In genomic region chr2:145862206-145862817, GRCm38 (mm10) we compare ENCODE assay signal across 8 mouse cellular contexts. TPM values are rescaled to one million over a fixed set of nuclear protein-coding genes. Genes with fewer than 3 reads are reported as not detected.
A peak's percentile ranks its signal among the peaks of the same experiment; 100 is the strongest.
DNase-seq lines count a peak whose midpoint lies in the region; ATAC-seq and TF ChIP-seq lines count a peak whose summit lies in the region.

No protein-coding gene starts in this region.

- ATAC-seq in heart, embryonic 16.5 days (replicated peaks; ENCODE audit: extremely low read depth, insufficient read depth, low FRiP score), result no peak
- no peak for ATAC-seq in midbrain, embryonic 16.5 days

- H3K9ac ChIP-seq in heart, embryonic 16.5 days (ENCODE audit: low read length), result peak overlapping the region; percentile 75
- H3K9ac ChIP-seq in midbrain, embryonic 16.5 days (ENCODE audit: low read depth, low read length), result peak overlapping the region; percentile 39

- no peaks in the 10 kb centered on the region; the same call in 1 of the 2 replicates for H3K9me3 ChIP-seq in heart, embryonic 16.5 days (replicated peaks; ENCODE audit: control insufficient read depth, low read length)
- no peaks in the 10 kb centered on the region for H3K9me3 ChIP-seq in midbrain, embryonic 16.5 days (replicated peaks; ENCODE audit: control insufficient read depth, low read length, poor library complexity, severe bottlenecking)

- no peak for TF ChIP-seq POLR2A in thymus, adult 2 months (IDR thresholded peaks at IDR 0.05; ENCODE audit: control insufficient read depth, extremely low read depth, insufficient read depth, low read length, poor library complexity)

- no peaks in the 10 kb centered on the region for H3K27me3 ChIP-seq in heart, embryonic 16.5 days (ENCODE audit: control insufficient read depth, insufficient read depth, low read length)
- no peaks in the 10 kb centered on the region for H3K27me3 ChIP-seq in midbrain, embryonic 16.5 days (ENCODE audit: control insufficient read depth, insufficient read depth, low read depth, low read length)
- no peaks in the 10 kb centered on the region for H3K27me3 ChIP-seq in thymus, adult 2 months (ENCODE audit: control insufficient read depth, insufficient read depth, low read length)

- no peak for TF ChIP-seq CTCF in thymus, adult 2 months (IDR thresholded peaks at IDR 0.05; ENCODE audit: borderline replicate concordance, control insufficient read depth, extremely low read depth, insufficient read depth, low read length, poor library complexity)

- H3K27ac ChIP-seq in brown adipose tissue, adult 24 weeks (replicated peaks; ENCODE audit: low read depth, low read length), result peak overlapping the region; percentile 88
- peak overlapping the region; percentile 95 for H3K27ac ChIP-seq in heart, embryonic 16.5 days (ENCODE audit: low read length)
- peak overlapping the region; percentile 65; the same call in 1 of the 2 replicates for H3K27ac ChIP-seq in midbrain, embryonic 16.5 days (ENCODE audit: low read length)
- no peak overlapping the region; the same call in 1 of the 2 replicates for H3K27ac ChIP-seq in thymus, adult 2 months (ENCODE audit: control insufficient read depth, insufficient read depth, low read length)

- H3K4me2 ChIP-seq in heart, embryonic 16.5 days (ENCODE audit: low read depth, low read length), result peak overlapping the region; percentile 65
- peak overlapping the region; percentile 63 for H3K4me2 ChIP-seq in midbrain, embryonic 16.5 days (ENCODE audit: low read length)

- peaks cover 26% of the 10 kb centered on the region for H3K4me1 ChIP-seq in brown adipose tissue, adult 24 weeks (ENCODE audit: control insufficient read depth, insufficient read depth, insufficient read length, low read length)
- peaks cover 26% of the 10 kb centered on the region for H3K4me1 ChIP-seq in heart, embryonic 16.5 days (ENCODE audit: control insufficient read depth, insufficient read depth, low read length)
- H3K4me1 ChIP-seq in midbrain, embryonic 16.5 days (ENCODE audit: control insufficient read depth, insufficient read depth, low read length), result peaks cover 21% of the 10 kb centered on the region
- H3K4me1 ChIP-seq in thymus, adult 2 months (replicated peaks; ENCODE audit: control insufficient read depth, insufficient read depth, low read length), result no peaks in the 10 kb centered on the region; the same call in 1 of the 2 replicates

- H3K36me3 ChIP-seq in heart, embryonic 16.5 days (ENCODE audit: control insufficient read depth, insufficient read depth), result peaks cover 6% of the 10 kb centered on the region
- H3K36me3 ChIP-seq in midbrain, embryonic 16.5 days (ENCODE audit: control insufficient read depth, insufficient read depth, low read length), result no peaks in the 10 kb centered on the region
- no peaks in the 10 kb centered on the region for H3K36me3 ChIP-seq in thymus, adult 2 months (ENCODE audit: control insufficient read depth, insufficient read depth, low read length)

- 29% methylated on average over 10 of the region's 10 CpGs for WGBS in heart, embryonic 16.5 days
- 32% methylated on average over 10 of the region's 10 CpGs for WGBS in midbrain, embryonic 16.5 days
- 90% methylated on average over 10 of the region's 10 CpGs for WGBS in thymus, adult 2 months

- H3K4me3 ChIP-seq in brown adipose tissue, adult 24 weeks (ENCODE audit: insufficient read depth, low read depth, low read length), result peak overlapping the region; percentile 68
- H3K4me3 ChIP-seq in heart, embryonic 16.5 days (ENCODE audit: low read length), result peak overlapping the region; percentile 67
- peak overlapping the region; percentile 42 for H3K4me3 ChIP-seq in midbrain, embryonic 16.5 days (ENCODE audit: low read depth, low read length)
- no peak overlapping the region for H3K4me3 ChIP-seq in thymus, adult 2 months (ENCODE audit: control insufficient read depth, insufficient read depth, low read length)

- DNase-seq in 3T3-L1 (ENCODE audit: low read depth, low spot score), result peak; percentile 61
- DNase-seq in kidney, postnatal 25 days, result peak; percentile 76 to 88
- DNase-seq in adrenal gland, adult 2 months, result no peak
- DNase-seq in layer of hippocampus, postnatal 36 days, result no peak
- DNase-seq in thymus, adult 2 months, result no peak

RNA-seq across cellular contexts. Expression of gene Naa20, which starts 39.6 kb away (rescaled TPM):
- 112 and 157 TPM in 2 replicates for polyA plus RNA-seq in brown adipose tissue, adult 24 weeks (2012; ENCODE audit: insufficient read depth, insufficient read length, missing spikeins)
- 184 and 213 TPM in 2 replicates for polyA plus RNA-seq in heart, embryonic 16.5 days (2015; fragmentation: Nextera tagmentation; extraction: Ambion mirVana)
- 122 TPM in 2 replicates for polyA plus RNA-seq in midbrain, embryonic 16.5 days (2015; fragmentation: Nextera tagmentation; extraction: Ambion mirVana)
- 10 to 100 TPM; 47.3 to 64.1 TPM for total RNA-seq in adrenal gland, adult 2 months (2021)
- polyA plus RNA-seq in adrenal gland, adult 2 months (2012; rRNA removed), result 9.0 and 14.0 TPM in 2 replicates
- 10 to 100 TPM; 66.0 to 70.9 TPM for total RNA-seq in layer of hippocampus, postnatal 36 days (2021)
- polyA plus RNA-seq in thymus, adult 2 months (2012; rRNA removed), result 28.5 and 30.1 TPM in 2 replicates

Comparison
In these comparisons a context has a peak if more than half of its experiments do, and no peak if none do; other contexts are left out.
1. DNase-seq: peak in 3T3-L1 (single experiment) and kidney, postnatal 25 days (2 of 2); none in adrenal gland, adult 2 months (single experiment), layer of hippocampus, postnatal 36 days (0 of 2) and thymus, adult 2 months (single experiment).